Mouse (Mus musculus) cerebellum, adult (tissue): ENCODE measurements around the gene Sh3gl3.

Experiments used
- ATAC-seq: cut with Nextera tagmentation; 2 replicates; pipeline ENCODE4 v1.9.2; 2017; ENCODE audit warnings: mild to moderate bottlenecking, moderate library complexity, mixed read lengths; ENCODE audit not compliant: insufficient number of reproducible peaks, low FRiP score, low TSS enrichment

Gene Sh3gl3

GRCm38 (mm10) chr7:82349796-82350195 lies 176.2 kb downstream of the Sh3gl3 start:
- no peak for ATAC-seq

- no peak for ATAC-seq
These were observed 176.8 kb downstream of the Sh3gl3 start for GRCm38 (mm10) chr7:82350421-82350820.
